Comparison of ENCODE assay signal across 30 mouse cellular contexts in the genomic region with DNA sequence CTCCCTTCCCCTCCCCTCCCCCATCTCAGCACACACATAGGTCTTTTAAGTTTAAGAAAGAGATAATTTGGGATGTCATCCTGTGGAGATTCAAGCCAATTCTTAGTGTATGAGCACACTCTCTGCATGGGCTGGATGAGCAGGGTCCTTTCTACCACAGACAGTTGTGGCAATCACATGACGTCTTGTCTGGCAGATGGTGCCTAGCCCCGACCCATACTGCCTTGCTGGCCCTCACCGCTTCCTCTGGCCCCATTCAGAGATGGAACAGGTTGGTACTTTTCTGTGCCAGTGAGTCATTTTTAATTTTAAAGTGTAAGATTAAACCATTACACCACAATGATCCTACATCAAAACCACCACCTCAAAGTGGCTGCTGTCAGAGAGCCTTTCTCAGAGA. TPM values are rescaled to one million over a fixed set of nuclear protein-coding genes. Genes with fewer than 3 reads are reported as not detected.
A peak's percentile ranks its signal among the peaks of the same experiment; 100 is the strongest.
DNase-seq lines count a peak whose midpoint lies in the region; ATAC-seq and TF ChIP-seq lines count a peak whose summit lies in the region.
"Had no signal": no experiment of that assay in that cellular context is flagged by ENCODE, and none has a peak within 500 bp of the region (broad histone marks: within the 10 kb centered on the region; RNA-seq: fewer than 3 reads in every experiment).

No protein-coding gene starts in this region.

- intact Hi-C loops in heart, postnatal 36 days (cut with DNase I) = no loop called here

- H3K4me1 ChIP-seq in embryonic facial prominence, embryonic 14.5 days (ENCODE audit: control insufficient read depth, insufficient read depth, low read length) = no peaks in the 10 kb centered on the region
- H3K4me1 ChIP-seq in embryonic facial prominence, embryonic 10.5 days = peaks cover 27% of the 10 kb centered on the region
- H3K4me1 ChIP-seq in lung, postnatal 0 days (ENCODE audit: insufficient read depth, low read depth, low read length) = no peaks in the 10 kb centered on the region
- H3K4me1 ChIP-seq in lung, adult 2 months (ENCODE audit: control insufficient read depth, insufficient read depth, low read length) = no peaks in the 10 kb centered on the region

- no peaks in the 10 kb centered on the region for H3K9me3 ChIP-seq in embryonic facial prominence, embryonic 14.5 days (ENCODE audit: control insufficient read depth, low read length)
- no peaks in the 10 kb centered on the region for H3K9me3 ChIP-seq in embryonic facial prominence, embryonic 10.5 days
- no peaks in the 10 kb centered on the region for H3K9me3 ChIP-seq in lung, postnatal 0 days (ENCODE audit: low read length)
- H3K9me3 ChIP-seq: embryonic facial prominence, embryonic 12.5 days; G1E; hindbrain, embryonic 12.5 days had no signal

- no peaks in the 10 kb centered on the region for H3K36me3 ChIP-seq in embryonic facial prominence, embryonic 14.5 days (ENCODE audit: control insufficient read depth, insufficient read depth, low read length)
- no peaks in the 10 kb centered on the region for H3K36me3 ChIP-seq in embryonic facial prominence, embryonic 10.5 days (replicated peaks)
- no peaks in the 10 kb centered on the region for H3K36me3 ChIP-seq in lung, postnatal 0 days (ENCODE audit: insufficient read depth, low read length)
- H3K36me3 ChIP-seq: embryonic facial prominence, embryonic 12.5 days; G1E; hindbrain, embryonic 12.5 days had no signal

- TF ChIP-seq EP300 in lung, postnatal 0 days (IDR thresholded peaks at IDR 0.05) = no peak

- TF ChIP-seq CTCF in lung, postnatal 0 days (IDR thresholded peaks at IDR 0.05) = no peak
- no peak for TF ChIP-seq CTCF in lung, adult 2 months (IDR thresholded peaks at IDR 0.05; ENCODE audit: insufficient read depth, low read length)
- no peak for TF ChIP-seq CTCF in brain, embryonic 14.5 days (IDR thresholded peaks at IDR 0.05; ENCODE audit: borderline replicate concordance, extremely low read depth, insufficient read depth, insufficient read length)

- H3K27me3 ChIP-seq in embryonic facial prominence, embryonic 14.5 days (replicated peaks; ENCODE audit: control insufficient read depth, insufficient read depth, low read length) = no peaks in the 10 kb centered on the region
- no peaks in the 10 kb centered on the region for H3K27me3 ChIP-seq in embryonic facial prominence, embryonic 10.5 days (replicated peaks; ENCODE audit: low read depth, poor library complexity, severe bottlenecking)
- H3K27me3 ChIP-seq in lung, postnatal 0 days (replicated peaks; ENCODE audit: insufficient read depth, low read length) = no peaks in the 10 kb centered on the region
- H3K27me3 ChIP-seq: embryonic facial prominence, embryonic 12.5 days; hindbrain, embryonic 12.5 days had no signal

- H3K4me3 ChIP-seq in embryonic facial prominence, embryonic 14.5 days (ENCODE audit: low read depth, low read length) = no peak overlapping the region
- no peak overlapping the region for H3K4me3 ChIP-seq in embryonic facial prominence, embryonic 10.5 days
- no peak overlapping the region for H3K4me3 ChIP-seq in lung, postnatal 0 days (ENCODE audit: low read depth, low read length)
- H3K4me3 ChIP-seq in lung, adult 2 months (replicated peaks; ENCODE audit: extremely low read depth, low read depth, low read length) = no peak overlapping the region
- H3K4me3 ChIP-seq: embryonic facial prominence, embryonic 12.5 days; erythroblast, embryonic 14.5 days; heart, adult 2 months; hindbrain, embryonic 12.5 days had no signal

- 54% methylated on average over 3 of the region's 3 CpGs for WGBS in embryonic facial prominence, embryonic 14.5 days
- WGBS in embryonic facial prominence, embryonic 10.5 days = 65% methylated on average over 3 of the region's 3 CpGs
- WGBS in lung, postnatal 0 days = 65% methylated on average over 3 of the region's 3 CpGs
- WGBS in lung, adult 2 months = 58% methylated on average over 3 of the region's 3 CpGs

- no peak for ATAC-seq in embryonic facial prominence, embryonic 14.5 days (ENCODE audit: low read depth)
- peak; percentile 33 for ATAC-seq in lung, postnatal 0 days
- ATAC-seq: midbrain, embryonic 16.5 days had no signal

- H3K4me2 ChIP-seq in embryonic facial prominence, embryonic 14.5 days (ENCODE audit: low read depth, low read length) = no peak overlapping the region
- H3K4me2 ChIP-seq in lung, postnatal 0 days (replicated peaks; ENCODE audit: low read depth, low read length) = no peak overlapping the region
- H3K4me2 ChIP-seq: embryonic facial prominence, embryonic 12.5 days; hindbrain, embryonic 12.5 days; lung, embryonic 14.5 days; midbrain, embryonic 11.5 days had no signal

- no peak for TF ChIP-seq POLR2A in lung, adult 2 months (IDR thresholded peaks at IDR 0.05; ENCODE audit: borderline replicate concordance, extremely low read depth, low read depth, low read length)
- TF ChIP-seq POLR2A in brain, embryonic 14.5 days (IDR thresholded peaks at IDR 0.05; ENCODE audit: borderline replicate concordance, extremely low read depth, insufficient read depth, insufficient read length, poor library complexity, severe bottlenecking) = no peak

- peak; percentile 32 for DNase-seq in embryonic facial prominence, embryonic 14.5 days (ENCODE audit: low spot score)
- no peak for DNase-seq in embryonic facial prominence, embryonic 10.5 days (ENCODE audit: low spot score)
- no peak for DNase-seq in lung, postnatal 0 days (ENCODE audit: low spot score)
- no peak for DNase-seq in lung, adult 2 months
- DNase-seq in brain, embryonic 14.5 days (ENCODE audit: low read depth) = peak; percentile 68
- peak; percentile 17 to 37 for DNase-seq in natural killer cell, adult 2 months (ENCODE audit: low spot score in 2 of 2)
- DNase-seq in heart, postnatal 36 days = no peak
- no peak for DNase-seq in heart, adult 18-20 months
- DNase-seq: adrenal gland, postnatal 14 days; cerebellum, adult 18-20 months; cerebellum, postnatal 25 days; gastrocnemius, postnatal 25 days; heart, adult 2 months; heart, postnatal 14 days; kidney, adult 18-20 months; kidney, postnatal 4 days; liver; lung, embryonic 14.5 days; thymus, adult 2 months; thymus, postnatal 4 days had no signal

- H3K9ac ChIP-seq in embryonic facial prominence, embryonic 14.5 days (ENCODE audit: low read depth, low read length) = no peak overlapping the region
- H3K9ac ChIP-seq in lung, postnatal 0 days (replicated peaks; ENCODE audit: low read depth) = no peak overlapping the region
- H3K9ac ChIP-seq: embryonic facial prominence, embryonic 12.5 days; hindbrain, embryonic 12.5 days; liver, embryonic 14.5 days; lung, embryonic 14.5 days had no signal

- H3K27ac ChIP-seq in embryonic facial prominence, embryonic 14.5 days (replicated peaks; ENCODE audit: low read depth, low read length) = no peak overlapping the region
- H3K27ac ChIP-seq in embryonic facial prominence, embryonic 10.5 days (replicated peaks) = no peak overlapping the region
- H3K27ac ChIP-seq in lung, postnatal 0 days (ENCODE audit: low read length) = no peak overlapping the region
- H3K27ac ChIP-seq: embryonic facial prominence, embryonic 12.5 days; heart, adult 2 months; hindbrain, embryonic 12.5 days; kidney, postnatal 0 days; liver, embryonic 14.5 days had no signal

RNA-seq across cellular contexts. Expression of a gene that starts 36.7 kb away (rescaled TPM):
- polyA plus RNA-seq in embryonic facial prominence, embryonic 14.5 days (2014; fragmentation: Nextera tagmentation; extraction: Ambion mirVana) = 1.0 and 1.6 TPM in 2 replicates
- 0.57 and 0.65 TPM in 2 replicates for polyA plus RNA-seq in embryonic facial prominence, embryonic 10.5 days (2016; fragmentation: Nextera tagmentation; extraction: Ambion mirVana)
- 4.7 and 5.1 TPM in 2 replicates for polyA plus RNA-seq in lung, postnatal 0 days (2015; fragmentation: Nextera tagmentation; extraction: Ambion mirVana)
- 11.2 and 13.9 TPM in 2 replicates for polyA plus RNA-seq in lung, adult 2 months (2012; rRNA removed)
- polyA plus RNA-seq in brain, embryonic 14.5 days (2012; rRNA removed) = 0.22 and 0.32 TPM in 2 replicates
- under 1 TPM in 1 of 2 experiments, not detected in 1; 0.43 TPM for total RNA-seq in heart, postnatal 36 days (2021)
- total RNA-seq in heart, adult 18-20 months (2021) = under 1 TPM in 1 of 2 experiments, not detected in 1; 0.42 TPM
- total RNA-seq: adrenal gland, postnatal 14 days; G1E had no signal
- polyA plus RNA-seq: forebrain, embryonic 11.5 days; G1E; neural tube, embryonic 14.5 days had no signal

RNA-seq across cellular contexts. Expression of a gene that starts 45.0 kb away (rescaled TPM):
- 579 and 661 TPM in 2 replicates for polyA plus RNA-seq in embryonic facial prominence, embryonic 14.5 days (2014; fragmentation: Nextera tagmentation; extraction: Ambion mirVana)
- 515 and 522 TPM in 2 replicates for polyA plus RNA-seq in embryonic facial prominence, embryonic 10.5 days (2016; fragmentation: Nextera tagmentation; extraction: Ambion mirVana)
- polyA plus RNA-seq in lung, postnatal 0 days (2015; fragmentation: Nextera tagmentation; extraction: Ambion mirVana) = 408 and 474 TPM in 2 replicates
- 249 and 279 TPM in 2 replicates for polyA plus RNA-seq in lung, adult 2 months (2012; rRNA removed)
- polyA plus RNA-seq in brain, embryonic 14.5 days (2012; rRNA removed) = 318 and 374 TPM in 2 replicates
- total RNA-seq in heart, postnatal 36 days (2021) = 1,000 to 10,000 TPM; 2,258 to 2,311 TPM
- 1,000 to 10,000 TPM; 2,045 to 2,202 TPM for total RNA-seq in heart, adult 18-20 months (2021)

Comparison
In these comparisons a context has a peak if more than half of its experiments do, and no peak if none do; other contexts are left out.
1. DNase-seq: peak in embryonic facial prominence, embryonic 14.5 days (single experiment), brain, embryonic 14.5 days (single experiment) and natural killer cell, adult 2 months (2 of 2); none in embryonic facial prominence, embryonic 10.5 days (single experiment), lung, postnatal 0 days (single experiment), lung, adult 2 months (single experiment), heart, postnatal 36 days (0 of 2) and heart, adult 18-20 months (0 of 2).